Mouse (Mus musculus) MEL-GATA-1-ER (cell line): ENCODE data around the gene Mpzl1.
A peak's percentile ranks its signal among the peaks of the same experiment; 100 is the strongest.

Experiments
- DNase-seq: peaks from one replicate; pipeline ENCODE4 v3.0.0-alpha.2; 2012; ENCODE audit warnings: low read depth; ENCODE audit errors: extremely low read depth

Gene Mpzl1

DNA sequence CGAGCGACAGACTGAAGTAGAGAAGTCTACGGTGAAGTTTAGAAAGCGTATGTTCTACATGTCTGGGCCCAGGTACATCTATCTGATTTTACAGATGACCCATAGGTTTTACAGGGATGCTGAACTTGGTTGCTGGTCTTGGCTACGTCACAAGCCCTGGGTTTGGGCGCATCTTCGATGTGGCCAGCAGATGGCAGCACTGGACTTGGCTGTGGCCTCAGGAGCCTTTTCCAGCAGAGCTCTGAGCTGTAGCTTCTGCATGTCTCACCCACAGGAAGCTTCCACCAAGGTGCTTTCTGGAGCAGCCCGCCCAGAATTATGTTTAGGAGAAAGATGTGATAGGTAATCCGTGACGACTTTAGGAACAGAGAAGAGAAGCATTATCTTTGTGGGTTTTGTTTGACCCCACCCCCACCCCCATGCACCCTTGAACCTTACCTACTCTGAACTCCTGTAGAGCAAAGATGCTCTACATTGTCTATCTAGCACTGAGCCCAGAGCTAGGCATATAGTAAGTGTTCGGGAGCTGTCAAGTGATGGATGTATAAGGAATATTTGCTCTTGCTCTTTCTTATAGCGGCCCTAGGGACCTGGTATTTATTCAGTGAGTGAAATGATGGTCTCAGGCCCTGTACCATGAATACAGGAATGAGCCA is 50.7 kb downstream of the Mpzl1 start:
- DNase-seq = peak; percentile 75

DNA sequence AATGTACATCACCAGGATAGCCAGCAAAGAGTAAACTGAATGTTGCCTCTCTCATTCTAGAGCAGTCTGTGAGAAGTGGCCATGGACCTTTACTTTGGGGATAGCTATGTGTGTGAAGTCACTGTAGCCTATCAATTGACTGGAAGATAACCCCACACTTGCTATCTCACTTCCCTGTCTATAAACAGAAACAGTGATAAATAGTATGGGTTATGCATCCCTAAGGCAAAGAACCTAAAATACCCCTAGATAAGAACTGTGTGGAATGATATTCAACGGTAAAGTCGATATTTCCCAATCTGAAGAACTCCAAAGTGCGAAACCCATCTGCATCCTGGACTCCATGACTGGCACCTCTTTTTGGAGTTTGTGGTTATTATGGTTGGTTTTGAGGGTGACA is 53.1 kb downstream of the Mpzl1 start:
- DNase-seq = peak; percentile 21

DNA sequence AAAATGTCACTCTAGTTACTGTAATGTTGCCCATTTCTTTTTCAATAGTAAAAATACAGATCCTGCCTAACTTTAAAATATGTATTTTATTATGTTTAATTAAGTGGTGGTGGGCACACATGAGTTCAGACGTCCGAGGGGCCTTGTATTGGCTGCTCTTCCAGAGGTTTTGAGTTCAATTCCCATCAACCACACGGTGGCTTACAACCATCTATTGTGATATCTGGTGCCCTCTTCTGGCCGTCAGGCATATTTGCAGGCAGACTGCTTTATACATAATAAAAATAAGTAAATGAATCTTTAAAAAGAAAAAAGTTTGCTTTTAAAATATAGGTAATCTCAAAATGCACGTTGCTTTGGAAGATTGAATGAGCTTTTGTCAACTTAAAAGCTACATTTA is 55.0 kb downstream of the Mpzl1 start:
- peak; percentile 33 for DNase-seq

DNA sequence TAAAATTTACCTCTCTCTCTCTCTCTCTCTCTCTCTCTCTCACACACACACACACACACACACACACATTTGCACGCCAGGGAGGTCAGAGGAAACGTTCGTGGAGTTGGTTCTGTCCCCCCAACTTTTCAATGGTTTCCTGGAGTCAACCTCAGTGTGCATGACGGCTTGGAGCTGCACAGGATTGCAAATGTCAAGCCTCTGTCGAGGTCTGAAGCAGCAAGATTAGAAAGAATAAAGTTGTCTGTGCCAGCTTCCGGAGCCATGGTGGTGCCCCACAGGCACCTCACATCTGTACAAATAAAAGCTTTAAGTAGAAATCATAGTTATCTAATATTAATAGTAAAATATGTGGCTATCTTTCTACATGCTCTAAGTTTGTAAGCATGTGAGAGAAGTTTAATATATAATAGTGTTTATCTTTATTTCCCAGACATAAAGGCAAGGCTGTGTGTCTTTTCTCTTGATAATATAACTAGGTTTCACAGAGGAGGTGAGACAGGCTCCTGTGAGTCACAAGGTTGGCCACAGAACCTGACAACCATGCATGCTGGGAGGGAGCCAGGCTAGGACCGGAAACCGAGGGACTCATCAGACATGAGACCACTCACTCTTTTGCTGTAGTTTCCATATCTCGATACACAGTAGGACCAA is 57.8 kb downstream of the Mpzl1 start:
- DNase-seq = peak; percentile 8

DNA sequence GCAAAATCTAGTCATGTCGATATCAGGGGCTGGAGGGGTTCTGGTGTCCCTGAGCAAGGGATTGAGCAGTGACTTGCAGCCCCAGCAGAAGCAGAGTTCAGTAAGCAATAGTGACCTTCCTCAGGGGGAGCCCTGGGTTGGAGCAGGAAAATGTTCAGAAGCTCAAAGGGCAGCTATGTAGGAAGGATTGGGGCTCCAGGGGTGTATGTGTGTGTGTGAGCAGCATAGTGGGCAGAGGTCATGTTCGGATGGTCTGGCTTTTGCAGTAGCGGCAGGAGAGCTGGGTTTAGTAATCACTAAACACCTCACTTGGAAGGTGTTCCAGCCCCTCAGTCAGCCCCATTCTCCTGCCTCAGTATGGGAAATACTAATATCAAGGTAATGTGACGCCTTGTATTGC is 58.3 kb downstream of the Mpzl1 start:
- DNase-seq = no peak

DNA sequence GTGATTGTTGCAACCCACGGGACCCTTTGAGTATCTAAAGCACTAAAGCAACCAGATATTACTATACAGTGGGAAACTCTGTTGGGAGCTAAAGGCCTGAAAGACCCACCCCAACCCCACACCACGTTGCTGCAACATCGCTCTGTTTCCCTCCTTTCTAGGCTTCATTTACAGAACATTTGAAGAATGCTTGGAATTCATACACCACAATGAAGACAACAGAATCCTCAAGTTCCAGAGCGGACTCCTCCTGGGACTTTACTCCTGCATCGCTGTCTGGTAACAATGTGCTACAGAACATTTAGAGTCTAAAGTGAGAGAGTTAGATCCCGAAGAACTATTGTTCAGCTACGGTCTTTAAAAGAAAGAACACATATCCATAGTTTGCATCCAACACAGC is 66.9 kb downstream of the Mpzl1 start:
- no peak for DNase-seq

DNA sequence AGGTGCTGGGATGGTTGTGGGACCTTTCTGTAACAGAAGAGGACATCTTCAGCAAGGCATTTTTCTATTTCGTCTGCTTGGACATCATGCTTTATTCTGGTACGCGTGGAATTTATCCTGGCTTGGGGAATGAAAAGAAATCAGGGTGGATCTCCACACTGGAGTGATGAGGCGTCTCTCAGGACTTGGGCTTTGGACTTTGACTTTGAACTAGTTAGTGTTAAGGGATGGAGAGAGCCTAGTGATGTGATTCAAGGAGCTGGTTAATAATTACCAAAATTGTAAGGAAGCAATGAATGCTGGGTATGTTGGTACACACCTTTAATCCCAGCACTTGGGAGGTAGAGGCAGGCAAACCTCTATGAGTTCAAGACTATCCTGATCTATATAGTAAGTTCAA is 69.1 kb downstream of the Mpzl1 start:
- DNase-seq = no peak

DNA sequence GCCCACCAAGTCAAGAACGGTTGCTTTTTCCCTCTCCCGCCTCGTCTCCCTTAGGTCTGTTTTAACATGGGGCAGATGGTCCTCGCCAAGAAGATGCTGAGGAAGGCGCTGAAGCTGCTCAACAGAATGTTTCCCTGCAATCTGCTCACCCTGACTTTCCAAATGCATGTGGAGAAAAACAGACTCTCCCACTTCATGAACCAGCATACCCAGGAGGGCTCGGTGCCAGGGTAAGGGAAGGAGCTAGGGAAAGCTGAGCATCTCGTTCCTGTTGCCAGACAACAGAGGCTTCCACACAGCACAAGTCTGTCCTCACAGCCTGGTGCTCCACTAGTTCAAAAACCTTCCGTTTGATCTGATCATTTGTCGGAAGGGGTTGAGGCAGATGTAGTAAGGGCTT is 75.3 kb downstream of the Mpzl1 start:
- no peak for DNase-seq

DNA sequence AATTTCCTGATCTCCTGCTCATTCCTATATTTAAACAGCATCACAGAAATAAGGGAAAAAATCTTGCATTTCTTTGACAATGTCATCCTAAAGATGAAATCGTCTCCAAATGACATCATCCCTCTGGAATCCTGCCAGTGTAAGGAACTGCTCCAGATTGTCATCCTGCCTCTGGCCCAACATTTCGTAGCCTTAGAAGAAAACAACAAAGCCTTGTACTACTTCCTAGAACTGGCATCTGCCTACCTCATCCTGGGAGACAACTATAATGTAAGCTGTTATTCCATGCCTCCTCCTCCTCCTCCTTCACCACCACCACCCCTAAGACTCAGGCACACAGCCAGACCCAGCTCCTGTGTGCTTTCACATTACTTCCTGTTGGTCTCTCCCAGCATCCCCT is 77.6 kb downstream of the Mpzl1 start:
- DNase-seq = no peak
